Mouse (Mus musculus): ENCODE data around the gene Fryl.

Gene Fryl

DNA sequence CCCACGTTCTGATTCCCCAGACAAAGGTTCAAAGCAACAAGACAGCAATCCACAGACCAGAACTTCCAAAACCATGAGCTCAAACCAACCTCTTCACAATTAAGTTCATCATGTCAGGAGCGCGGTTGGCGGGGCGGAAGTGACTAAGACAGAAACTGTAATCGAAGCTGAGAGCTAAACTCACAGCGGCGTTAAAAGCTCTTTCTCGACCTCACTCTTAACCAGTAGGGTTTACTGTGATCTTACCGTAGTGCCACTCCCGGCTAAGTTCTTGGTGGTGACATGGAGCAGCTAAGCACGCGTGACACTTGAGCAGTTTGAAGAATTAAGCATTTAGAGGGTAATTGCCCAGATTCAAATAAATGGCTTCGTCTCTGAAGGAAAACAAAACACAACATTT, 61.7 kb downstream of the Fryl start:
- DNase-seq (ENCODE audit: low read depth, low spot score), result no peak

DNA sequence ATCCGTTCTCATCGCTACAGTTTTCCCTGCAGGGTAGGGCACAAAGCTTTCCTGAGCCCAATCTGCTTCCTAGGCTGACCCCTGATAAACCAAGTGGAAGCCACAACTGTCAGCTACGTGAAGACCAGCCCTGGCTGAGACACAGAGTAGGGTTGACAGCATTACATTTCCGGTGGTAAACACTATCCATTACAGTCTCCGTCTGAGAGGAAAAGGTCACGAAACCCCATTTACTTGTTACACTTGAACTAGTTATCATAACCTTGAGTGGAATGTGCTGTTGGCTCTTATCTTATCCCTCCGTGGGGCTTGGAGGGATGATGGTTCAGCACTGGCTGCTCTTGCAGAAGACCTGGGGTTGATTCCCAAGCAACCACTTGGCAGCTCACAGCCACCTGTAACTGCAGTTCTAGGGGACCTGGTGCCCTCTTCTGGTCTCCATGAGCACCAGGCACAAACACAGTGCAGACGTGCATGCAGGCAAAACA, 62.3 kb downstream of the Fryl start:
- no peak for DNase-seq (ENCODE audit: low read depth, low spot score)

- DNase-seq (ENCODE audit: low read depth, low spot score), result no peak
These were observed 62.8 kb downstream of the Fryl start for GRCm38 (mm10) chr5:73193627-73194026.

DNA sequence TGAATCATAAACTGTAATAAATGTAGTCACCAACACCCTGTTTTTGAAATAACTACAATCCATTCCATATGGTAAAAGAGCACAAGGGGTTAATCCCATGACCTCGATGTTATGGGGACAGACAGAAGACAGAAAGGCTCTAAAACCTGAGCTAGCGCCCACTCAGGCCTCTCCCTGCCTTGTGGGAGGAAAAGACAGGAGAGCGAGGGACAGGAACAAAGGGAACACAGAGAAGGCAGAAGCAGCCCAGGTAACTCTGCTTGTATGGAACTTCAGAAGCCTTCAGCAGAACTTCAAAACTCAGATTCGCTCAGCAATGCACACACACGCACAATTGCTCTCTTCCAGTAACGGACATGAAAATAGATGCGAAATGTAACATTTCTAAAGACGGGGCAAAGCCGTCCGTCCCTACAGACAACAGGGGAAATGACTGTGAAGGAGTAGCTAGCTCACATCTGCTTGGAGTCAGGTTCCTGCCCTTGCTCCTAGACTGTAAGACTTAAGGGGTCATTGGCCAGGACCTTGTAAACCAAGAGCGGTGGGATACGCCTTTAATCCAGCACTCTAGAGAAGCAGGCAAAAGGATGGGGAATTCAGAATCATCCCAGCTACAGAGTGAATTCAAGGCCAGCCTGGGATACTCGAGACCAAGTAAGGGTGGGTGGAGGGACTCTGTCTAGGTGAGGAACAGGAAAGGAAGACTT, 63.4 kb downstream of the Fryl start:
- DNase-seq (ENCODE audit: low read depth, low spot score), result peak; percentile 48

GRCm38 (mm10) chr5:73191765-73192164, 64.7 kb downstream of the Fryl start:
- no peak for DNase-seq (ENCODE audit: low read depth, low spot score)

- no peak for DNase-seq (ENCODE audit: low read depth, low spot score)
These were observed 66.3 kb downstream of the Fryl start for GRCm38 (mm10) chr5:73190164-73190563.

DNA sequence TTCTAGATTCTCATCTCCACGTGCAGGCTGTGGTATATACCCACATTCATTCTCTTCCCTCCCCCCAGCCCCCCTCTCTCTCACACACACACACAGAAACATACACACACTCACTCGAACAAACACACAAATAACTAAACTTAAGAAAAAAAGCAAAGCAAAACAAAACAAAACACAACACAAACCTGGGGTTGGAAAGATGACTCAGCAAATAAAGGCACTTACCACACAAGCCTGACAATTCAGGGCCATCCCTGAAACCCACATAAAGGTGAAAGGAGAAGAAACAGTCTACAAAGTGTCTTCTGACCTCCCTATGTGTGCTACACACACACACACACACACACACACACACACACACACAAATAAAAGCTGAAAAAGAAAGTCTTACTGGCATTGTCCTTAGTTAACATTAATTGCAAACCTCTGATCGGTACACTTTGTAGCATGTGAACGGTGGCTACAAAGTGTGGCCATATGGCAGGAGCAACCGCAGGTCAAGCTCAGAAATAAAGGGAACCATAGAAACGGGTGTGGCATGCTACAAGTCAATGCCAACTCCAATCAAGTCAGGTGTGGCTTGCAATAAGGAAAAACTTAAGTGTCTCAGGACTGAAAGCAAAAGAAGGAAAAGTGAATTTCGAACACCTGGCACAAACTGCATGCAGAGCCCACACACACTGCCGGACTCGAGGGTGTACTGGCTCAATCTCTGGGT, 66.8 kb downstream of the Fryl start:
- DNase-seq (ENCODE audit: low read depth, low spot score), result no peak

DNA sequence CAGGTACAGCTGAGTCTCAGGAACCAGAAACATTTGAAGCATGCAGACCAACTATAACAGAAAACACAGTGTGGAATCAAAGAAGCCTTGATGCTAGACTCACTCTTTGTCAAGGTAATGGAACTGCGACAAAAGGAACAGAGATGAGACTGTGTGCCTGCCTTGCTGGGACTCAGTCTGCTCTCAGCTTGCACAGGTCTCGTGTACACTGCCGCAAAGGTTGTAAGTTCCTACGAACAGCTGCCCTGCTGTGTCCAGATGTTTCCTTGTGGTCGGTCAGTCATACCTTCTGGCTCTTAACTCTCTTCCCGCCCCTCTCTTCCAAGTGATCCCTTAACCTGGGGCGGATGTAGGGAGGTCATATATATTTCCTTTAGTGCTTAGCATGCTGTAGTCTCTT, 67.8 kb downstream of the Fryl start:
- no peak for DNase-seq (ENCODE audit: low read depth, low spot score)

DNA sequence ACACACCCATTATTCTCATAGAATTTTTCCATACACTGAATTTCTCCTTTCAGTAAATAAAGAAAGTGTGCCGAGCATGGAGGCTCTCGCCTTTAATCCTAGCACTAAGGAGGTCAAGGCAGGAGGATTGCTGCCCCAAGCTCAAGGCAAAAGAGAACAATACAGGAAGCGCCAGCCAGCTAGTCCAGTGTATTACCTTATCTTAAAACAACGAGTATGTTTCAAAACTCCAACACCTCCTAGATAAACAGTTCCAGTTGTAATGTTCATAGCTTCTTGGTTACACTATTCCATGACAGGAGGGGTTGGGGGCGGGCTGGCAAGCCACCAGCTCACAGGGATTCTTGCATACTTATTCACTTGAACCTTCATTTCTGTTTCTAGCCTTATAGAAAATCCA, 68.3 kb downstream of the Fryl start:
- DNase-seq (ENCODE audit: low read depth, low spot score), result no peak

DNA sequence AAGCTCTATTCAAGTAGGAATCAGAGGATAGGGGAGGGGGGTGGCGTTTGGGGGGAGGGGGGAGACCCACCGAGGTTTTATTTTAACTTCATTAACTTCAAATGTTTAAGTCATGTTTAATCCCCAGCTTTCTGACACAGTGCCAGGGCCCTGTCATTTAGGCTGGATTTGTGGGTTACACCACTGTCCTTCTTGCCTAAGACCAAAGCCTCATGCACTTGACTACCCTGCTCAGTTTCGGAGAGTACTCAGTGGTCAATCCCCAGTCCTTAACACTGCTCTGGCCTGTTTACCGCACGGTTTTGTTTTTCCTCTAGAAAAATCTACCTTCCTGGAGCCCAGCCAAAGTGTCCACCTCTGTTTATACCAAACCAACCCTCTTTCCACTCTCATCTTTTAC, 69.5 kb downstream of the Fryl start:
- DNase-seq (ENCODE audit: low read depth, low spot score), result no peak

GRCm38 (mm10) chr5:73185424-73185823, 71.0 kb downstream of the Fryl start:
- no peak for DNase-seq (ENCODE audit: low read depth, low spot score)

GRCm38 (mm10) chr5:73182701-73183447, 73.5 kb downstream of the Fryl start:
- no peak for DNase-seq (ENCODE audit: low read depth, low spot score)

GRCm38 (mm10) chr5:73182191-73182590, 74.2 kb downstream of the Fryl start:
- peak; percentile 47 for DNase-seq (ENCODE audit: low read depth, low spot score)

DNA sequence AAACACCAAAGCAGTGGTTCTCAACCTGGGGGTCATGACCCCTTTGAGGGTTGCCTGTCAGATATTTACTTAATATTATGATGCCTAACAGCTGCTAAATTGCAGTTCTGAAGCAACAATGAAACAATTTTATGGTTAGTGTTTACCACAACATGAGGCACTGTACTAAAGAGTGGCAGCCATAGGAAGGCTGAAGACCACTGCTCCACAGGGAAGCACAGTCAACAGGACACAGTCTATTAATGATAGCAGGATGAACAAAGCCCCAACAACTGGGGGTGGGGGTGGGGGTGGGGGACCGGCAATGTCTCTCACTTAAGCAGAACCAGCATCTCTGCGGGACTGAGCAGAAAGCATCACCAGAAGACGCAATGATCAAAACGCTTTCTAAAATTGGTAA, 80.1 kb downstream of the Fryl start:
- no peak for DNase-seq (ENCODE audit: low read depth, low spot score)

- no peak for DNase-seq (ENCODE audit: low read depth, low spot score)
These were observed 80.9 kb downstream of the Fryl start for GRCm38 (mm10) chr5:73175377-73176147.

- DNase-seq (ENCODE audit: low read depth, low spot score), result no peak
These were observed 84.4 kb downstream of the Fryl start for GRCm38 (mm10) chr5:73171876-73172480.

DNA sequence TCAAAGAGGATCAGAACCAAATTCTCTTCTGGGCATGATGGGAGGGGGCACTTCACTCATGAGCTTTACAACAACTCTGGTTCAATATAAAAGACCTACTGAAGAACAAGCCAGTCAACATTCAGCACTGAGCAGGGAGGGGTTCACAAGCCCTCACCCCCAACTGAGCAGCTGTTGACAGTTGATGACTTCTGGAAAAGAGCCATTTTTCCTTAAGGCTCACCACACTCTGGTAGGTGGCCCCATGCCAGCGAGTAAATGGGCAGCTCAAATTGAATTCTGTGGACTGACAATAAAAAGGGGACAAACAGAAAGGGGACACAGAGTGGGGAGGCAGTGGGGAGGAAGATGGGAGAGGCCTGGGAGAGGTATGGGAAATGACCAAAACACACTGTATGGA, 85.2 kb downstream of the Fryl start:
- no peak for DNase-seq (ENCODE audit: low read depth, low spot score)

GRCm38 (mm10) chr5:73168769-73169272, 87.6 kb downstream of the Fryl start:
- DNase-seq (ENCODE audit: low read depth, low spot score), result no peak

DNA sequence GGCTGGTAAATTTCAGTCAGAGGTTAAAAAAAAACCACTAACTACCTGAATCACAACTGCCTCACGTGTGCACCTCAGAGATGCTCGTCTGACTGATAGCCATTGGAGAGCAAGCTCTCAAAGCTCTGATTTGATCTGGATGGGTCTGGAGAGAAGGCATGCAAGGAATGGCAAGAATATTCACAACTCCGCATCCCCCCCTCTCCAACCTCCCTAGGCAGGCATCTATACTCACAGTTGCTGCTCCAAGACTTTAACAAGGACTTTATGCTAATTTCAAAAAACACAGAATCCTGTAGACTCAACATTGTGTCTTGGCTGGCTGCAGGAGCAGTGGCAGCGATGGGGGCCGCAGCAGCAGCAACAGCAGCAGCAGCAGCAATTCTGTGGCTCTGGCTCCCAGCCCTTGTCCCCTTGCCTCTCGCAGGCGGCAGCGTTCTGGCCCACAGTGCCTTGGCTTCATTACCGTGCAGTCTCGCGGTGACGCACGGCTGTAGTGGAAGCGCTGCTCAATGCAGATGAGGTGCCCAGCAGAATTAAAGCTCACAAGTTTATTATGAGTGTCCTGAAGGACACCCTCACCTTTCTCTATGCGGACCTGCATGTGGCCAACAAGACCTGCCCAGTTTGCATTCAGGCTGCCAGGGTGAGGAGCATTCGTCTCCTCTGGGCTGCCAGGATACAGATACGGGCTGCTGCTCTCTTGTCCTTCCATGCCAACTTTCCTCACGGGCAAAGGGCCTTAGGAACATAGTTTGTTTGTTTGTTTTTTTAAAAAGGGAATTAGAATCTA, 88.2 kb downstream of the Fryl start:
- no peak for DNase-seq (ENCODE audit: low read depth, low spot score)

GRCm38 (mm10) chr5:73163970-73164369, 92.4 kb downstream of the Fryl start:
- no peak for DNase-seq (ENCODE audit: low read depth, low spot score)
